Mouse (Mus musculus) left cerebral cortex, adult 6 months (tissue): ENCODE measurements around the gene Pitx3. TPM values are rescaled to one million over a fixed set of nuclear protein-coding genes. Genes with fewer than 3 reads are reported as not detected.

Source experiments
- long read RNA-seq, 2 experiments: library from polyadenylated mRNA; unstranded; transcript quantifications; one replicate each; pipeline ENCODE4 v2.0.0; 2019 to 2020
- polyA plus RNA-seq: library from polyadenylated mRNA; unstranded; fragments of <200 nt; fragmentation: Nextera tagmentation; gene quantifications from 2 replicates; pipeline ENCODE4 v1.2.3, GENCODE M21; 2021

Pitx3 gene
- polyA plus RNA-seq = 0.08 and 0.34 TPM in 2 replicates
- long read RNA-seq, experiment 1, partial matches to known transcripts = 0 of 2 reads
- long read RNA-seq, experiment 1, other reads (novel, unspliced or antisense) = 0 of 2 reads
- long read RNA-seq, experiment 2 = 0 reads

GRCm38 (mm10) chr19:46147511-46148371, at the start of gene Pitx3:
Gene Pitx3 (minus strand): TSS chr19:46148326.

GRCm38 (mm10) chr19:46152127-46152803, 4.1 kb upstream of the Pitx3 start, which contains the start of gene Gbf1:
Gene Gbf1 (plus strand): TSS chr19:46152509.

GRCm38 (mm10) chr19:46131694-46132525, 16.2 kb downstream of the Pitx3 start, which contains the start of gene Elovl3:
Gene Elovl3 (plus strand): TSS chr19:46131897.

Other genes starting within 250 kb of the Pitx3 start
- gene Armh3, start 149.8 kb downstream of the Pitx3 start, polyA plus RNA-seq = 8.4 and 13.1 TPM in 2 replicates
- gene Hps6, start 144.8 kb downstream of the Pitx3 start, polyA plus RNA-seq = 5.5 and 7.0 TPM in 2 replicates
- 3.2 and 4.5 TPM in 2 replicates for gene Pprc1, start 103.4 kb downstream of the Pitx3 start, polyA plus RNA-seq
- gene Ldb1, start 103.1 kb downstream of the Pitx3 start, polyA plus RNA-seq = 6.3 and 10.7 TPM in 2 replicates
- gene Nolc1, start 72.5 kb downstream of the Pitx3 start, polyA plus RNA-seq = 37.8 and 48.7 TPM in 2 replicates
- gene Elovl3, start 16.4 kb downstream of the Pitx3 start, polyA plus RNA-seq = not detected in 2 replicates
- gene Gbf1, start 4.2 kb upstream of the Pitx3 start, polyA plus RNA-seq = 25.6 and 31.8 TPM in 2 replicates
- gene Nfkb2, start 156.0 kb upstream of the Pitx3 start, polyA plus RNA-seq = 1.7 and 1.9 TPM in 2 replicates
- 116 and 130 TPM in 2 replicates for gene Psd, start 178.8 kb upstream of the Pitx3 start, polyA plus RNA-seq
- 56.1 and 72.4 TPM in 2 replicates for gene Fbxl15, start 179.9 kb upstream of the Pitx3 start, polyA plus RNA-seq
- 363 and 389 TPM in 2 replicates for gene Cuedc2, start 190.4 kb upstream of the Pitx3 start, polyA plus RNA-seq
- 20.1 and 30.8 TPM in 2 replicates for gene Mfsd13a, start 192.8 kb upstream of the Pitx3 start, polyA plus RNA-seq
- 1.3 and 1.8 TPM in 2 replicates for gene 2310034G01Rik, start 202.0 kb upstream of the Pitx3 start, polyA plus RNA-seq
- 72.4 and 105 TPM in 2 replicates for gene Actr1a, start 247.4 kb upstream of the Pitx3 start, polyA plus RNA-seq
- gene Sufu, start 248.6 kb upstream of the Pitx3 start, polyA plus RNA-seq = 6.0 and 8.2 TPM in 2 replicates